Mouse (Mus musculus): Measurements from ENCODE around the gene Myh11. TPM values are rescaled to one million over a fixed set of nuclear protein-coding genes. Genes with fewer than 3 reads are reported as not detected.
A peak's percentile ranks its signal among the peaks of the same experiment; 100 is the strongest.

Myh11 gene
- total RNA-seq, 1 experiment from 2014 or later, result 7.6 TPM

GRCm38 (mm10) chr16:14272374-14272965 lies 18.7 kb downstream of the Myh11 start:
- DNase-seq, result no peak

- peak; percentile 43 for DNase-seq
These were observed 25.8 kb downstream of the Myh11 start for GRCm38 (mm10) chr16:14265203-14265920.

- DNase-seq, result no peak
These were observed 26.7 kb downstream of the Myh11 start for GRCm38 (mm10) chr16:14264504-14264903.

DNA sequence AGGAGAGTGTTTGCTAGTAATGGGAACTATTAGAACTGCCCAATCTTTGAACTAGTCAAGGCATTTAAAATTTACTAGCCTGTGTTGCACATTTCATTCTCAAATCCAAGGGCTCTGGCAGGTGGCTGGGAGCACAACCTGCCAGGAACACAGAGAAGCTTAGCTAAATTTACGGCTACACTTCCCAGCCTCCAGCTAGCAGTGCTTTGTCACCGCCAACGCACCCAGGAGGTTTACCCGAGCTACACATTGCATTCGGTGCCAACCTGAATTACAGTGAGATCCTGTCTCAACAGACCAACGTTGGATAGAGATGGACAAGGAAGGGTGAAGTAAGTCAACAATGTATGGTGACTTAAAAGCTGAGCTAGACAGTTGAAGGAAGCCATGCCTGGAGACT lies 27.9 kb downstream of the Myh11 start:
- DNase-seq, result no peak

DNA sequence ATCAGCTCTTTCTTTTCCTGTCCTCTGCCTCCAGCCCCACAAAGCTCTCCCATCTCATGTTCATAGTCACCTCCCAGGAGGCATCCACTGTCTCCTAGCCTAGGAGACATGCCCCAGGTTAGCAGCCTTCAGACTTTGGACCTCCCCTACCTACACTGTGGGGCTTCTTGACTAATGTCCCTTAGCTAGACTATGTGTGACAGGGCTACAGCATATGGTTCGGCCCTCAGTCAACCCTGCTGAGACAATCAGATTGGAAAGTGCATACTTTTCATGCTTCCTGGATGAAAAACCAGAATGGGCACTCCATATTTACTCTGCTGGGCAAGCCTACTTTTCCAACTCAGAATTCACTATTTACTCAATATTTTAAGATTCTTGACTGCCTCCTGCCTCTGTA lies 28.8 kb downstream of the Myh11 start:
- no peak for DNase-seq

DNA sequence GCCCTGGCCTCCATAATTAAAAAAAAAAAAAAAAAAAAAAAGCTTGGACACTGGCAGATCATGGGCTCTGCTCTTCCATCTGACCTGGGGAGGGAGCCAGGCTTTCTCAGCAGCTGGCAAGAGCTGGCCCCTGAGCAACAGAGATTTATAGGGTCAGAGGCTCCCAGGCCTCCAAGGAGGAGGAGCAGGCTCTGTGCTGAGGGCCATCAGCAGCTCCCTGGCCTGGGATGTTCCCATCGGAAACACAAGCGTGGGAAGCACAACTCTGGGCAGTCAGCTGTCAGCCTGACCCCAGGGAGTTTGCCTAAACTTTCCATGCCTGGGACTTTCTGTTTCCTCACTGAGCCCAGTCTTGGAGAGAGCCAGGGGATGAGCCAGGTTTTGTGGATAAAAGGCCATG lies 32.3 kb downstream of the Myh11 start:
- peak; percentile 73 for DNase-seq

GRCm38 (mm10) chr16:14253586-14253985 lies 37.6 kb downstream of the Myh11 start:
- no peak for DNase-seq

DNA sequence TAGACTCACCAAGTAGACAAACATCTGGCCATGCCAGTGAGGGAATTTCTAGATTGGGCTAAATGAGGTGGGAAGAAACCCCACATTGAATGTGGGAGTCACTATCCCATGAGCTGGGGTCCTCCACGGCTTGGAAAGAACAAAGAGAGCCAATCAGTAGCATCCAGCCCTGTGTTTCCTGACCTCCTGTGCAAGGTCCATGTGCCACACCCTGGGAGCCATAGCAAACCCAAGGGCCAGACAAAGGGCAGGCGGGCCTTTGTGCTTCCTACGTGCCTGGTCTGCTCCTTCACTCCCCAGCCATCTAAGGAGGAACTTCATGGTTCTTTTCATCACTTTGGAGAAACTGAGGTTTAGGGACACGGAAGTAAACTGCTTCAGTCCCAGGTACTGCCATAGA lies 38.3 kb downstream of the Myh11 start:
- no peak for DNase-seq

DNA sequence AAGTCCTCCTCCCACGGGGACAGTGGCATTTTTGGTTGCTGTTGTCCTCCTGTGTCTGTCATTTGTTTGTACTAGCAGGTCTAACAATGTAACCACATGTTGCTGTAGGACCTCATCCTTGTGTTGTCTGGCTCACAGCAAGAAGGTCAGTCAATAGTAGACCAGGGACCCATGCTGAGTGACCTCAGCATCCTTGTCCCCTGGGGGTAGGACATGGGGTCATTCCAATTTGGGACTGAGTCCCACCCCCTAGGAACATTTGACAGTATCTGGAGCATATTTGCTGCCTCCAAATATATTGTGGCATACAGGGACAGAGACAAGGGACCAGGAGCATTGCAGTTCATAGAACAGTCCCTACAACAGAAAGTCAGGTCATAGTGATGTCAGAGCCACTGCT lies 41.3 kb downstream of the Myh11 start:
- no peak for DNase-seq

GRCm38 (mm10) chr16:14242553-14242952 lies 48.6 kb downstream of the Myh11 start:
- peak; percentile 30 for DNase-seq

- DNase-seq, result peak; percentile 29
These were observed 49.1 kb downstream of the Myh11 start for GRCm38 (mm10) chr16:14242059-14242458.

GRCm38 (mm10) chr16:14237100-14237723 lies 54.0 kb downstream of the Myh11 start:
- DNase-seq, result peak; percentile 88

DNA sequence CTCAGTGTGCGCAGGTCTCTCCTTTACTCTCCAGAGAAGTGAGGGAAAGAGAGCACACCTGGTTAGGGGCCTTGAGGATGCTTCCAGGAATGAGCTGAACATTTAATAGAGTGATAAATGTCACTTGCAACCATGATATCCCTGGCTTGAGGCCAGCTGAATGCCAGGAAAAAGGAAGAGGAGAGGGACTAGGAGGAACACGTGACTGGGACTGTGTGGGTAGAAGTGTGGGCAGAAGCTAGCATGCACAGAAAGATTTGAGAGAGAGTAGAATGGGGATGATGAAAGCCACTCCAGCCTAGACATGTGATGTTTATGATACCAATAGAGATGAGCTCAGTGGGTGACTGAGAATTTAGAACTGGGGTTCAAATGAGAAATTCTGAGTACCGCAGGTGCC lies 76.0 kb downstream of the Myh11 start:
- DNase-seq, result no peak

GRCm38 (mm10) chr16:14198798-14199197 lies 92.4 kb downstream of the Myh11 start:
- DNase-seq, result peak; percentile 28

DNA sequence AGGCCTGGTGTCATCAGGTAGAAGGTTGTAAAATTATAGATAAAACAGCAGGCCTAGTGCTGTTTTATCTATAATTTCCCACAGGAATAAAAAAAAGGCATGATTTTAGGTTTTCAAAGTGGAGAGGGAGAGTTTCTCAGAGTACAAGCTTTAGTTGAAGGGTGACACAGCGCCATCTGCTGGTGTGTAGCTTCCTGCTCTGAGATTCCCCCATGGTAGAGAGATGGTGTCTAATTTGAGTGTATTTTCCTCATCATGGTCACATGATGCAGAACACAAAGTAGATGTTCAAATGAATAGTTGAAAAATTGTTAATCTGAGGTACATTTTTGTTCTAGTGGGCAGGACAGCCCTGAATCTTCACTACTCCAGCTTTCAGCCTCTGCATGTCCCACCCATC lies 95.7 kb downstream of the Myh11 start:
- peak; percentile 82 for DNase-seq

GRCm38 (mm10) chr16:14194164-14194950 lies 96.8 kb downstream of the Myh11 start:
- DNase-seq, result peak; percentile 20

DNA sequence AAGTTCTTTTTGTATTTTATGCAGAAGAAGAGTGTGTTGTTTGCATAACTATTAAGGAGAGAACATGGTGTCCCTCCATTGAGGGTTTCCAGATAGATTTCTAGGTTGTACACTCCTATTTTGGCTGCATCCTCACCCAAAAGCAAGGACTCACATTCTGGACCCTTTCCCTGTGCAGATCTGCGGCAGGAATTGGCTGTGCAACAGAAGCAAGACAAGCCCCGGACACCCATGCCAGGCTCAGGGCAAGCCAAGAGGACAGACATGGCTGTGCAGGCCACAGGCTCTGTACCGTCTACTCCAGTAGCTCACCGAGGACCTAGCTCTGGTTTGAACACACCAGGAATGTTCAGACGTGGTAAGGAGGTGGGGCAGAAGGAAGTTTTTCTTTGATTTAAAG lies 105.7 kb downstream of the Myh11 start:
- no peak for DNase-seq

DNA sequence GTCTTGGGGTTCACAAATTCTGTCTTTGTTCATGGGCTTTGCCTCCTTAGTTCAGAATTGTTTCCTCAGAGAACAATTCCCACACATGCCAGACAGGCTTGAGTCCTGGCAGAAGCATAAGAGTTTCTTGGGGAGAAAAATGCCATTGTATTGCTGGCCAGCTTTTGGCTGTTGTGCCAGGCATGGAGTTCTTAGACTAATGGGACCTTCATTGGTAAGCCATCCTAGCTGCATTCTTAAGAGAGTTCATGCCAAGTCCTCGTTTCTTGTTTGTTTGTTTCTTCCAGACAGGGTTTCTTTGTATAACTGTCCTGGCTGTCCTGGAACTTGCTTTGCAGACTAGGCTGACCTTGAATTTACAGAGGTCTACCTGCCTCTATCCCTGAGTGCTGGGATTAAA lies 107.3 kb downstream of the Myh11 start:
- DNase-seq, result no peak

- no peak for DNase-seq
These were observed 108.8 kb downstream of the Myh11 start for GRCm38 (mm10) chr16:14182360-14182759.

DNA sequence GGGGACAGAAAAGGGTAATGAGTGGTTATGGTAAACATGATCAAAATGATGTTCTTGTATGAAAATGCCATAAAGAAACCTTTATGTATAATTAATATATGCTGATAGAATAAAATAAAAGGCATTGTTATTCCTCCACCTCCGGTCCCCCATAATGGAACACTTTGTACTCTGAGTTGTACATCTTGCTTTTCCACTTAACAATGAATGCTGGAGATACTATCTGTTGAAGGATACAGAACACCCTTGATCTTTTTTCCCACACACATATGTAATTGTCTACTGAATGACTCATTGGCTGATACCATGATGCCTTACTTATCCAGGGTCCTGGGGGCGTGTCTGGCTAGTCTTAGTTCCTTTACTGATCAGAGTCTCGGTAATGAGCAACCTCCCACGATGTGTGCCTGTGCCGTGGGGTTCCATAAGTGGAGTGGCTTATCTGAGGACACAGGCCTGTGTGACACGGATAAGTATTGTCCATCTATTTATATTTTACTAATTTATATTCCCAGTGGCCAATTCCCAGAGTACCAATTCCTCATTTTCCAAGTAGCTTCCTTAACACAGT lies 110.9 kb downstream of the Myh11 start:
- no peak for DNase-seq

DNA sequence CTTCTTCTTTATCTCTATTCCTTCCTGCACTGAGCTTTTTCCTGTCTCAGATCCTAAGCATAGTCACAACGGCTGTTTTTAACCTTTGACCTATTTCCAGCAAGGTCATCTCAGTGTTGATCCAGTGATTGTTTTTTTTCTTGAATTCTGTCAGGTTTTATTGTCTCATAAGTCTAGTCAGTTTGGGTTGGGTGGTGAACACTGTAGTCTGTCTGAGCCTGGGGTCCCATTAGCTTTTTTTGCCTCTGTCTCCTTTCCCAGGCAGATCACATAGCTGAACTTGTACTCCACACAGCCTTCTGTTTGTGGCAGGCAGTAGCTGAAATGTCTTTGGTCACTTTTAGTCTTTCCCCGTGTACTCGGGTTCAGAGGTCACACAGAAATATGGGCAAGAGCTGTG lies 113.1 kb downstream of the Myh11 start:
- no peak for DNase-seq

DNA sequence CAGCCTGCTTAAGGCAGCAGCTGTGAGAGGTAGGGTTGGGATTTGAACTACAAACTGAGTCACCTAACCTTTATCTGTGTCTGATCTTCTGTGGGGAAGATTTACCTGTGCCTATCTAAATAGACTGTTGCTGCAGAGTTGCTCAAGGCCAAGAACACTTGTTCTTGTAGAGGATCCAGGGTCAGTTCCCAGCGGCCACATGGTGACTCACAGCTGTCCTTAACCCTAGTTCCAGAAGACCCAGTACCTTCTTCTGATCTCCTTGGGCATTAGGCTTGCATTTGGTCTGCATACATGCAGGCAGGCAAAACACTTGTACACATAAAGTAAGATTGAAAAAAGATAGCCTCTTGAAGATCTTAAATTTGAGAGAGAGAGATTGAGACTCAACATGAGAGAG lies 121.5 kb downstream of the Myh11 start:
- no peak for DNase-seq

GRCm38 (mm10) chr16:14166490-14166889 lies 124.7 kb downstream of the Myh11 start:
- no peak for DNase-seq

Measured in adrenal gland, postnatal 14 days (tissue).